Mouse (Mus musculus): Measurements from ENCODE around the gene Rnf26.

Rnf26 gene

GRCm38 (mm10) chr9:44093612-44094503, 19.5 kb downstream of the Rnf26 start:
- peak; percentile 76 for DNase-seq (ENCODE audit: low read depth, low spot score)

GRCm38 (mm10) chr9:44088877-44089608, 24.3 kb downstream of the Rnf26 start:
- DNase-seq (ENCODE audit: low read depth, low spot score) = peak; percentile 38

- no peak for DNase-seq (ENCODE audit: low read depth, low spot score)
Measured at GRCm38 (mm10) chr9:44087761-44088455, 25.4 kb downstream of the Rnf26 start.

GRCm38 (mm10) chr9:44086960-44087359, 26.4 kb downstream of the Rnf26 start:
- no peak for DNase-seq (ENCODE audit: low read depth, low spot score)

GRCm38 (mm10) chr9:44085741-44086665, 27.3 kb downstream of the Rnf26 start:
- DNase-seq (ENCODE audit: low read depth, low spot score) = no peak

- DNase-seq (ENCODE audit: low read depth, low spot score) = no peak
Measured at GRCm38 (mm10) chr9:44085276-44085675, 28.0 kb downstream of the Rnf26 start.

GRCm38 (mm10) chr9:44084659-44085229, 28.6 kb downstream of the Rnf26 start:
- peak; percentile 78 for DNase-seq (ENCODE audit: low read depth, low spot score)

- DNase-seq (ENCODE audit: low read depth, low spot score) = peak; percentile 46
Measured at GRCm38 (mm10) chr9:44084236-44084635, 29.1 kb downstream of the Rnf26 start.

- no peak for DNase-seq (ENCODE audit: low read depth, low spot score)
Measured at GRCm38 (mm10) chr9:44083392-44084121, 29.8 kb downstream of the Rnf26 start.

GRCm38 (mm10) chr9:44082266-44082665, 31.1 kb downstream of the Rnf26 start:
- DNase-seq (ENCODE audit: low read depth, low spot score) = no peak

- no peak for DNase-seq (ENCODE audit: low read depth, low spot score)
Measured at GRCm38 (mm10) chr9:44081581-44081980, 31.7 kb downstream of the Rnf26 start.

GRCm38 (mm10) chr9:44080953-44081352, 32.4 kb downstream of the Rnf26 start:
- no peak for DNase-seq (ENCODE audit: low read depth, low spot score)

GRCm38 (mm10) chr9:44079997-44080780, 33.1 kb downstream of the Rnf26 start:
- no peak for DNase-seq (ENCODE audit: low read depth, low spot score)

GRCm38 (mm10) chr9:44078955-44079756, 34.2 kb downstream of the Rnf26 start:
- DNase-seq (ENCODE audit: low read depth, low spot score) = no peak

GRCm38 (mm10) chr9:44078136-44078797, 35.0 kb downstream of the Rnf26 start:
- DNase-seq (ENCODE audit: low read depth, low spot score) = no peak

GRCm38 (mm10) chr9:44077266-44077910, 35.9 kb downstream of the Rnf26 start:
- no peak for DNase-seq (ENCODE audit: low read depth, low spot score)

- peak; percentile 73 for DNase-seq (ENCODE audit: low read depth, low spot score)
Measured at GRCm38 (mm10) chr9:44076764-44077120, 36.6 kb downstream of the Rnf26 start.

Measured in CD4-positive, CD25-positive, alpha-beta regulatory T cell, adult 2 months (primary cell).